Mouse (Mus musculus): ENCODE data around the gene Avpr1a.

The Avpr1a gene

GRCm38 (mm10) chr10:122447861-122448716, at the start of gene Avpr1a:
Avpr1a (plus strand) TSS chr10:122448499.
- DNase-seq (ENCODE audit: low spot score in 2 of 2): no peak

GRCm38 (mm10) chr10:122402270-122402669, 46.0 kb upstream of the Avpr1a start:
- no peak for DNase-seq (ENCODE audit: low spot score in 2 of 2)

GRCm38 (mm10) chr10:122406333-122406732, 42.0 kb upstream of the Avpr1a start:
- no peak for DNase-seq (ENCODE audit: low spot score in 2 of 2)

DNA sequence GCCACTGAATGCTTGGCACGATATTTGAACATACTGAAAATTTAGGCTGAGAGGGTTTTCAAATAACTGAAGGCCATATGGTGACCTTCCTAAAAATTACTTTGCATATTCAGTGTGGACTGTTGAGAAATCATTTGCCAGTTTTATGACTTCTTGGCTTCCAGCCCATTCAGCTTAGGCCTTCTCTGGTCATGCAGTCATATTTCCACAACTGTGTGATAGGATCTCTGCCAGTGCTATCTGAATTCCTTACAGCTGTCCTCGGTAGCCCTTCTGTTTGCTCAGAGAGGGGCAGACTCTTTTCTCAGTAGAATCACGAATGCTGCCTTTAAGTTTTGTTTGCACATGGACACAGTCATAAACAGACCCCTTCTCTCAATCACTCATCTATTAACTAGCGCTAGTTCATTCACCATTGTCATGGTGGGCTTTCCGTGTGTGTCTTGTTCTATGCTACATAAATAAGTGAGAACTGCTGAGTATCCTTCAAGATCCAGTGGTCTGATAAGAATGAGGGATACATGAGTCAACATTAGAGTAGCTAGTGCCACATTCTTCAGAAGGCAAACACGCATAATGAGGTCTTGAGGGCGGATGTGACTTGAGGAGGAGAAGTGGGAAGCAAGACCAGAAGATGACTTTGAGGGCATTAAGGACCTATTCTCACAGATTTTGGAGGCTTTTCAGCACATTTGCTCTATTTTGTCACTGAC, 39.4 kb upstream of the Avpr1a start:
- DNase-seq (ENCODE audit: low spot score in 2 of 2): no peak

DNA sequence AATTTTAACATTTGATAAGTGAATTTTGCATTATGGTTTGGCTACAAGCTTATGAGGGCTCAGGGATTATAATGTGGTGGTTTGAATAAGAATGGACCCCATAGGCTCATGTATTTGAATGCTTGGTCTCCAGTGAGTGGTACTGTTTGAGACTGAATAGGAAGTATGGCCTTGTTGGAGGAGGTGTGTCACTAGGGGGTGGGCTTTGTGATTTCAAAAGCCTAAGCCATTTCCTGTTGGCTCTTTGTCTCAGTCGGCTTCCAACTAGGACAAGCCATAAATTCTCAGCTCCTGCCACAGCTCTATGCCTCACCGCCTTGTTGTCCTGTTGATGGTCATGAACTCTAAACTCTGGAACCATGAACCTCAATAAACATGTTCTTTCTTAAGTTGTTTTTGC, 37.5 kb upstream of the Avpr1a start:
- no peak for DNase-seq (ENCODE audit: low spot score in 2 of 2)

DNA sequence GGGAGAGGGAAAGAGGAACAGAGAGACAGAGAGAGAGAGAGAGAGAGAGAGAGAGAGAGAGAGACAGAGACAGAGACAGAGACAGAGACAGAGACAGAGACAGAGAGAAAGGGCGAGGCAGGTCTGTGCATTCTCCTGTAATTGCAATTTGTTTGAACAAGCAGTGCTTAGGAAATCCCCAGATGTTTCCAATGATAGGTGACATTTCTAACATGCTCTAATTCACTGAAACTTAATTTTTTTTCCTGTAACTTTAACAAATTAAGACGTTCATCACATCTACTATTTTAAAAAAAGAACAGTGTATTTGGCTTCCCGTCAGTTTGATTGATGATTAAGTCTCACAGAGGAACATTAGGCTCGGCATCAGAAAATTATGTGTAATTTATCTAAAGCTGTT, 15.6 kb upstream of the Avpr1a start:
- DNase-seq (ENCODE audit: low spot score in 2 of 2): no peak

DNA sequence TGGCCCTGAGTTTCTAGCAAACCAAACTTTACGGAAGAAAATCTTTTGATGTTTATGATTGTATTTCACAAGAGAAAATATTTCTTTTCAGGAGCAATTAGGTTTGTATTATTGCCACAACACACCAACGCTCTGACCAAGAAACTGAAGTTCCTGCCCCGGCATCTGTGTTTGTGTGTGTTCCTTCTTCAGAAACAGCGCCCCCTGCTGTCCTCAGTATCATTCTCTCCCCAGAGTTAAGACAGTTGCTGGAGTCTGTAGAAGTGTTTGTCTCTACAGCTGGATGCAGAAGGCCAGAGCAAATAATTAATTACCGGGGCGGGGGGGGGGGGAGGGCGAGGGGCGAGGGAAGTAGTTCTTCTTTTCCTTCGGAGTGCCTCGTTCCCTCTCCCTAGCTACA, 1.0 kb upstream of the Avpr1a start:
- peak; percentile 38 to 74 for DNase-seq (ENCODE audit: low spot score in 2 of 2)

GRCm38 (mm10) chr10:122448717-122449611, 665 bp downstream of the Avpr1a start:
- peak in 1 of 2 experiments; percentile 62 for DNase-seq (ENCODE audit: low spot score in 2 of 2)

- no peak for DNase-seq (ENCODE audit: low spot score in 2 of 2)
Observed at GRCm38 (mm10) chr10:122449856-122450255, 1.6 kb downstream of the Avpr1a start.

DNA sequence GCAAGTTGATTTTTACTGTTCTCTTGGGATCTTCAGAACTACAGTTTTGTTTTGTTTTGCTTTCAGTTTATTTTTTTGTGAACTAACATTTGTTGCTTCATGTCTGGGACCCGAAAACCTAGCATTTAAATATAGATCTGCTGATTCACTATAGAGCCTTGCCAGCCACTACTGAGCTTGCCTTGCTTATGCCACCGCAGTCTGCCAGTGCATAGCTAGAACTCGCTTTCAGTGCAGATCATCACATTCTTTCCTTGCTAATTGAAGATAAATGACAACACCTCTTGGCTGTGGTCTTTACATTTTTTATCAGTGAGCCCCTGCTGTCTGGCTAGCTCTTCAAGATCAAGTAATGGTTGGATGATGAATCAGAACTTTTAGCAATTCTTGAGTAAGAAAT, 5.2 kb downstream of the Avpr1a start:
- DNase-seq (ENCODE audit: low spot score in 2 of 2): no peak

GRCm38 (mm10) chr10:122455793-122456192, 7.5 kb downstream of the Avpr1a start:
- DNase-seq (ENCODE audit: low spot score in 2 of 2): no peak

GRCm38 (mm10) chr10:122476846-122477245, 28.5 kb downstream of the Avpr1a start:
- DNase-seq (ENCODE audit: low spot score in 2 of 2): no peak

DNA sequence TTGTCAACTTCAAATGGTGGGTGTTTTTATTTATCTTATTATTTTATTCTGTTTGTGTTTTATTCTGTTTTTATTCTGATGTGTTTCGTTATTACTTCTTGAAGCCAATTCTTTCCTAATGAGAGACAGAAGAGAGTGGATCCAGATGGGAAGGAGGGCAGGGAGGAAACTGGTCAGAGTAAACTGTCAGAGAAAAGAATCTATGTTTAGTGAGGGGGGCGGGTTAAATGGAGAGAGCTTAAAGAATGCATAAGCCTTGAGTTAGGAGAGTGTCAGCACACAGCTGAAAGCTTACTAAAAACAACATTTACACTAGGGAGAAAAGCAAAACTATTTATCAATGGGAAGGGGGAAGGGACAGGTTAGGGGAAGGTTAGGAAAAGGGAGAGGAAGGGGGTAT, 50.3 kb downstream of the Avpr1a start:
- no peak for DNase-seq (ENCODE audit: low spot score in 2 of 2)

DNA sequence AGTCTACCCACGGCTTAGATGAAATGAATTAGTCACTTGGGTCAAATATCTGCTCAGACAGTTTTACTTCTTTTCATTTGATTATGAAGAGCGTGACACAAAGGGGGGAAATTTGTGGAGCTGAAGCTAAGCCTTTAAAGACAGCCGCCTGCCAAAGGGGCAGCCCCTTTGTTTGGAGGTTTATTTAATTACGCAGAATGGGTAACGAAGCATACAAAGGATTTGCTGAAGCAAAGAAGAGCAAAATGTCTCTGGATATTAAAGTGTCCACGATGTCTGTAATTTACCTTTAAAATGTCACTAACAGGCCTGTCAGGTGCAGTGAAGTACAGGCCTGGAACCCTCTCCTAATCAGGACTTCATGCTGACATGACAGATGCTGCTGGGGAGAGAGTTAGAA, 51.0 kb downstream of the Avpr1a start:
- DNase-seq (ENCODE audit: low spot score in 2 of 2): no peak

All from spleen, postnatal 4 days (tissue).